Mouse (Mus musculus): ENCODE measurements at regions not wholly inside any gene's neighbourhood (a gene's known extent, or its start where the extent isn't known, plus 50 kb on each side); places are given as distances from the start of the nearest gene placed in this dataset.

DNA sequence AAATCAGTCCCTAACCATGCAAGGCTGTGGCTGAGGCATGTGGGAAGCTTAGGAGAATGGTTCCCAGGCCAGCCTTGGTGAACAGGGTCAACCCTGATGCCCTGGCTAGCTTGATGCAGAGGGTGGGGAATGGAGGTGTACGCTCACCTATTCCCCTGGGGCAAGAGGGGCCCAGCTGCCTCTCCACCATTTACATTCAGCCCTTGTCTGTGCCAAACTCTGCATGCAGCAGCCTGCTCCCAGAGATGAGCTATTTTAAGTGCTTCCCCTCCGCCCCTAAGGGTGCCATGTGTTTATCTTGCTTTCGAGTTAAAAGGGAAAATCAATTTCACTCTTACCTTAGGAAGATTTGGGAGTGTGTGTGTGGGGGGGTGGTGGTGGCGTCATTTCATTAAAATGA, 59.7 kb upstream of the Grik3 start:
- TF ChIP-seq CTCF (IDR thresholded peaks at IDR 0.05; ENCODE audit: low read depth) (no peak), EP300 (optimal IDR thresholded peaks at IDR 0.05) (no peak)
